Mouse (Mus musculus): ENCODE data around the gene Atp6v1e1. TPM values are rescaled to one million over a fixed set of nuclear protein-coding genes. Genes with fewer than 3 reads are reported as not detected.
"Not testable (repeated sequence)": the region's sequence is repeated elsewhere in the genome, so short reads cannot be mapped to it uniquely, and the experiment has no call there.

Atp6v1e1 gene
- 158 and 180 TPM in 2 replicates for polyA plus RNA-seq (2015; fragmentation: Nextera tagmentation; extraction: Ambion mirVana)

DNA sequence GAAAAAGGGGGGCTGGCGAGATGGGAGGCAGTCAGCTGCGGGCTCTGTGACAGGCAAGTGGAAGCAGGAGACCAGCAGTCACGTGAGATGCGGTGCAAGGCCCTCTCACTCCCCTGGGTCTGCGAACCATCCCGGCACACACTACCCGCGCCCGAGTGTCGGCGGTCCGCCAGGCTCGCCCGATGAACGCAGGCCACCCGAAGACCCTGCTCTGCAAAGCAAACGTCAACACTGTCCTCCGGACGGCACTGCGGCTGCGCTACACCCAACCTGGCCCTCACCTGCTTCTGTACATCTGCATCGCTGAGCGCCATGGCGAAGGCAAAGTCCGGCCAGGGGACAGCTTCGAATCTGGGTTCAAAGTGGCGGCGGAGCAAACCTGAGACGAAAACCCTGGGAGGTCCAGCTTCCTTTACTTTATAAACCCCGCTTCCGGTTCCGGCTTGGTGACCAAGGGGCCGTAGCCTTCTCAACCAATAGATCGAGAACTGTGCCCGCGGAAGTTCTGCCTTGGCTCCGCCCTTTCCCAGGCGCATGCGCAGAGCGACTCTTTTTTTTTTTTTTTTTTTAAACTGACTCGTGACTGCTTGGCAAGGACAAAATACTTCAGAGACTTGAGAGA lies at the start of gene Atp6v1e1:
Gene Atp6v1e1 (minus strand): TSS at position 487 of the 622 bp plus-strand sequence.
- DNase-seq (peak; percentile 93), ATAC-seq (ENCODE audit: low read depth) (peak; percentile 92)
- Histone ChIP-seq H3K9me3 (replicated peaks) (peaks cover 8% of the 10 kb centered on the region; the same call in 1 of the 2 replicates), H3K27me3 (no peaks in the 10 kb centered on the region), H3K4me2 (peak within 1 kb of the TSS; percentile 85), H3K4me3 (replicated peaks) (peak within 1 kb of the TSS; percentile 99), H3K4me1 (replicated peaks) (peaks cover 53% of the 10 kb centered on the region), H3K27ac (peak within 1 kb of the TSS; percentile 98), H3K36me3 (peaks cover 29% of the 10 kb centered on the region), H3K9ac (peak within 1 kb of the TSS; percentile 96)
- WGBS (ENCODE audit: insufficient replicate concordance) = under 1% methylated on average over 41 of the region's 41 CpGs

- Histone ChIP-seq H3K9ac (no peak overlapping the region), H3K9me3 (replicated peaks) (no peaks in the 10 kb centered on the region), H3K36me3 (peaks cover 58% of the 10 kb centered on the region), H3K4me1 (replicated peaks) (peaks cover 16% of the 10 kb centered on the region), H3K4me3 (replicated peaks) (no peak overlapping the region), H3K27me3 (no peaks in the 10 kb centered on the region), H3K4me2 (no peak overlapping the region), H3K27ac (no peak overlapping the region)
- WGBS (ENCODE audit: insufficient replicate concordance) = 74% methylated on average over 2 of the region's 2 CpGs
- ATAC-seq (ENCODE audit: low read depth) (no peak), DNase-seq (no peak)
Observed at GRCm38 (mm10) chr6:120871286-120871685, 48.7 kb upstream of the Atp6v1e1 start.

DNA sequence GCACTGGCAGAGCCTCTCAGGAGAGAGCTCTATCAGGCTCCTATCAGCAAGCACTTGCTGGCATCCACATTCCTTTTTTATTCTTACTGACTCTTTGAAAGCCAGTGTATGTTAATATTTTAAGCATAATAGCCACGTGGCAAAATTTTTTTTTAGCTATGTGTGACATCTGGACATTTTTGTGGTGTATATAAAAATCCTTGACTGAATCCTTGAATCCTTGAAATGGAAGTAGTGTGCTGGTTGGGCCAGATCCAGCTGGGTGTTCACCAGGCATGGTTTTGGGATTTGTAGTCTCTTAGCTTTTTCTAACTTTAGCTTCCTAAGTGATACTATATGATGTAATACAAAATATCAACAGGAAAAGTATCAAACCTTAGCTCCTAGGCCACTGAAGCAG lies 46.2 kb upstream of the Atp6v1e1 start:
- Histone ChIP-seq H3K9ac (no peak overlapping the region), H3K9me3 (replicated peaks) (no peaks in the 10 kb centered on the region), H3K27me3 (no peaks in the 10 kb centered on the region), H3K36me3 (peaks cover 66% of the 10 kb centered on the region), H3K4me3 (replicated peaks) (no peak overlapping the region), H3K27ac (no peak overlapping the region), H3K4me2 (no peak overlapping the region), H3K4me1 (replicated peaks) (peaks cover 17% of the 10 kb centered on the region)
- 68% methylated on average over 1 of the region's 1 CpGs for WGBS (ENCODE audit: insufficient replicate concordance)
- ATAC-seq (ENCODE audit: low read depth) (no peak), DNase-seq (no peak)

DNA sequence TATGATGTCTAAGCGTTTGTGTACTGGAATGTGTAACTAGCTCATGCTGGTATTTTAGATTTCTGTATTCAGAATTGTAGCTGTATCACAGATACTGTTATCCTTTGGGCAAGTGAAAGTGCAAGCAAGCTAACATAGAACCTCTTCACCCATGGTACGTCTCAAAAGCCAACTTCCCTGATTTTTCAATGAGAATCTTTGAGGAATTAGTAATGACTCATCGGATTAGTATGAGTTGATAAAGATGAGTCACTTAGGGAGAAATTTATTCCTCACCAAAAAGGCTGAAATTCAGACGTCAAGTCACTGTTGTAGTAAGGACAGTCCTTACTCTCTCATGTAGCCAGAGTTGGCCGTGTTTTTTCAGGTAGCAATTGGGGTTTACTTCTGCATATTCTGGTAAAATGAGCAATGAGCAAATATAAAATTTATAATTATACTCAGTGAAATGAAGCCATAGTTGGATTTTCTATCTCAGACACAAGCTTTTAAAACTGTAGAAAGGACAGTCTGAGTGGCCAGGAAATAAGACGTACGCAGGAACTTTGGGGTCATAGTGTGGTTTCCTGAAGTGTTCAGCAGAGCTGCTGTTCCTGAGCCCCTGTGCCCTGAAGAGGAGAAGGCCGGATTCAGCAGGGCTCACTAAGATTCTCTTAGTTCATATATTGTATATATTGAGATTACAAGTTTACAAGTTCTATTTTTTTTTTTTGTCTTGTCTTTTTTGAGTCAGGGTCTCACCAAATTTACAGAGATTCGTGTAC lies 43.6 kb upstream of the Atp6v1e1 start:
- H3K36me3 ChIP-seq = peaks cover 67% of the 10 kb centered on the region
- H3K27ac ChIP-seq = no peak overlapping the region
- no peak for ATAC-seq (ENCODE audit: low read depth)
- no peak overlapping the region for H3K4me2 ChIP-seq
- DNase-seq = no peak
- no peak overlapping the region for H3K4me3 ChIP-seq (replicated peaks)
- no peaks in the 10 kb centered on the region for H3K9me3 ChIP-seq (replicated peaks)
- peaks cover 25% of the 10 kb centered on the region for H3K4me1 ChIP-seq (replicated peaks)
- H3K9ac ChIP-seq = no peak overlapping the region
- WGBS (ENCODE audit: insufficient replicate concordance) = 59% methylated on average over 9 of the region's 9 CpGs
- H3K27me3 ChIP-seq = no peaks in the 10 kb centered on the region

DNA sequence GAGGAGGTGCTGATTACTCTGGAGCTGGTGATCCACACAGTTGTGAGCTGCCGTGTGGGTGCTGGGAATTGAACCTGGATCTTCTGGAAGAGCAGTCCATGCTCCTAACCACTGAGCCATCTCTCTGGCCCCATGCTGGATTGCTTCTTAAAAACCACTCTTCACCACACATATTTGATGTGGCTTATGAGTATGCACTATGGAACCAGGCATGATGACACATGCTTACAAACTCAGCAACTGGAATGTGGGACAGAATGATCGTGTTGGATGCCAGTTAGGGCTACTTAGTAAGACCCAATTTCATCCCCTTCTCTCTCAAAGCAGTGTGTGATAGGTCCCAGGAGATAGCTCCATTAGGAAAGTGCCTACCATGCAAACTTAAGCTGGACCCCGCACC lies 37.5 kb upstream of the Atp6v1e1 start:
- no peaks in the 10 kb centered on the region for H3K9me3 ChIP-seq (replicated peaks)
- peaks cover 62% of the 10 kb centered on the region for H3K36me3 ChIP-seq
- peaks cover 61% of the 10 kb centered on the region for H3K4me1 ChIP-seq (replicated peaks)
- WGBS (ENCODE audit: insufficient replicate concordance) = 88% methylated on average over 3 of the region's 3 CpGs
- DNase-seq (no peak), ATAC-seq (ENCODE audit: low read depth) (no peak)
- H3K27me3 ChIP-seq = no peaks in the 10 kb centered on the region
- no peak overlapping the region for H3K27ac ChIP-seq
- no peak overlapping the region for H3K9ac ChIP-seq
- no peak overlapping the region for H3K4me3 ChIP-seq (replicated peaks)
- H3K4me2 ChIP-seq = no peak overlapping the region

DNA sequence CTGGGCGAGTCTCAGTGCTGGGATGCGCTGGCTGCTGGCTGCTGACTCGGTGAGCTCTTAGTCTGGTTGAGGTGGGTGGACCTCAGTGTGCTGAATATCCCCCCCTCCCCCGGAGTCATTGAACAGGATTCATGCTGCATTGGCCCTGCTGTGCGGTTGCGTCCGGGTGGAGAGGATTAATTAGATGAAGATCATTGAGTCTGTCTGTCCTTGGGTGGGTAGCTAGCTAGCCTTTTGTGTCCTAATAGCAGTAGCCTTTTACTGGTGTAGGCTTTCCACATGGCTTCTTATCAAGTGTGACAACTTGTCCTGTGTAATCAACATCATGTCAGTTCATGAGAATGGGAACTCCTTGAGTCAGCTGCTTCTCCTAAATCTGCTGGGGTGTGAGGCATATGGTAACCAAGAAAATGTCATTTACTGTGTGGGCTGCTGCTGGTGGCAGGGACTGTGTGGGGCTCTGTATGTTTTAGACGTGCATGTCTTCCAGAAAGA lies 35.7 kb upstream of the Atp6v1e1 start:
- Histone ChIP-seq H3K4me2 (no peak overlapping the region), H3K4me1 (replicated peaks) (peaks cover 77% of the 10 kb centered on the region), H3K4me3 (replicated peaks) (no peak overlapping the region), H3K9ac (peak overlapping the region; percentile 26; the same call in 1 of the 2 replicates), H3K27me3 (no peaks in the 10 kb centered on the region), H3K36me3 (peaks cover 56% of the 10 kb centered on the region), H3K9me3 (replicated peaks) (no peaks in the 10 kb centered on the region), H3K27ac (peak overlapping the region; percentile 58; the same call in 1 of the 2 replicates)
- DNase-seq (no peak), ATAC-seq (ENCODE audit: low read depth) (peak; percentile 34)
- 65% methylated on average over 8 of the region's 8 CpGs for WGBS (ENCODE audit: insufficient replicate concordance)

DNA sequence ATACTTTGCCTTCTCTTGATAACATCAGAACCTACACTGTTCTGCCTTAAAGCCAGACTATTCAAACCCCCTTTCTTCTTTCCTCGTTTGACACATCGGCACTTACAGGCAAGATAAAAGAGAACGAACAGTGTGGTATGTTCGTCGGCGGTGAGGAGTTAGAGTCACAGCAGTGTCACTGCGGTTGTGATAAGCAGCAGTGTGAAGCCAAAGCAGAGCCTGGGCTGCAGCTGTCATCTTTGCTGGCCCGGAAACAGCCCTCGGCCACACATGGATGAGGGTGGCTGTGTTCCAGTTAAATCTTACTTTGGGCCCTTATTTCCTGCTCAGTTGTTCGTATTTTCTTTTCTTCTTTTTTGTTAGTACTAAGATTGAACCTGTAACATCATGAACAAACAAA lies 31.8 kb upstream of the Atp6v1e1 start:
- DNase-seq (peak; percentile 68), ATAC-seq (ENCODE audit: low read depth) (peak; percentile 91)

DNA sequence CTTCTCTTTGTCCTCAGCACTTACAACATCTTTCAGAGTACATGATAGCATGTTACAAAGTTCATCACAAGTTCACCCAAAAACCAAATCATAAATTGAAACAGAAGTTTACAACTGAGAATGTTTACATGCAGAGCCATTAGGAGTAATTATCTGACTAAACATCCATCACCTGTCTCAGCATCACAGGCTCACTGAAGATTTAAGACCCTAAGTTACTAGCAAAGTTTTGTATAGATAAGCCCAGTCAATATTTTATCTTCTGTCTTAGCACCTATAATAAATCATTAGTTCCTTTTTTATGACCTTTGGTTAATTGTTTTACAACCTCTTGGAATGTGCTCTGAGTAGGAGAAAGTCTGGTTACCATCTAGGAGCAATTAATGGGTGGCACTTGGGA lies 28.1 kb upstream of the Atp6v1e1 start:
- H3K27ac ChIP-seq; ATAC-seq (ENCODE audit: low read depth); H3K4me2 ChIP-seq; H3K4me3 ChIP-seq (replicated peaks); DNase-seq; H3K27me3 ChIP-seq; H3K9ac ChIP-seq; H3K9me3 ChIP-seq (replicated peaks): not testable (repeated sequence)
- peaks cover 59% of the 10 kb centered on the region for H3K36me3 ChIP-seq
- H3K4me1 ChIP-seq (replicated peaks) = peaks cover 29% of the 10 kb centered on the region

More for the DNA sequence above, 31.8 kb upstream of the Atp6v1e1 start:
- Histone ChIP-seq H3K4me1 (replicated peaks) (peaks cover 51% of the 10 kb centered on the region), H3K27ac (peak overlapping the region; percentile 84), H3K27me3 (no peaks in the 10 kb centered on the region), H3K4me3 (replicated peaks) (no peak overlapping the region), H3K9ac (peak overlapping the region; percentile 24; the same call in 1 of the 2 replicates), H3K36me3 (peaks cover 62% of the 10 kb centered on the region), H3K4me2 (peak overlapping the region; percentile 40), H3K9me3 (replicated peaks) (no peaks in the 10 kb centered on the region)
- 21% methylated on average over 10 of the region's 10 CpGs for WGBS (ENCODE audit: insufficient replicate concordance)

GRCm38 (mm10) chr6:120841754-120842153 lies 19.2 kb upstream of the Atp6v1e1 start:
- Histone ChIP-seq H3K27me3 (no peaks in the 10 kb centered on the region), H3K4me3 (replicated peaks) (peak overlapping the region; percentile 13; the same call in 1 of the 2 replicates), H3K4me1 (replicated peaks) (peaks cover 76% of the 10 kb centered on the region), H3K27ac (peak overlapping the region; percentile 78), H3K9me3 (replicated peaks) (0 out of 2 replicates have a peak, but pooled peaks cover 3% of the 10 kb centered on the region), H3K9ac (peak overlapping the region; percentile 18), H3K36me3 (peaks cover 37% of the 10 kb centered on the region), H3K4me2 (peak overlapping the region; percentile 40)
- WGBS (ENCODE audit: insufficient replicate concordance) = 47% methylated on average over 5 of the region's 5 CpGs
- ATAC-seq (ENCODE audit: low read depth) (peak; percentile 67), DNase-seq (no peak)

DNA sequence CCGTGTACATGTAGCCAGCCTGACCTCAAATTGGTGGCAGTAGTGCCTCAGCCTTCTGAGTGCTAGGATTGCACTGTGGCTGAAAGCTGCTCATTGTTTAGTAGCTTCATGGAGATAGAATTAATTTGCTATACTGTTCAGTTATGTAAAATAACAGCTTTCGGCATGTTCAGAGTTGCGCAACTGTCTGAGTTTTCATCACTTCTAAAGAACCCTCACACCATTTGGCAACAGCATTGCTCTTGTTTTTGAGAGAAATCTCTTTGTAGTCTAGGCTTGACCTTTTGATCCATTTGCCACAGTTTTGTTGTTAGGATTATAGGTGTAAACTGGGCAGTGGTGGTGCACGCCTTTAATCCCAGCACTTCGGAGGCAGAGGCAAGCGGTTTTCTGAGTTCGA lies 17.7 kb upstream of the Atp6v1e1 start:
- no peak overlapping the region for H3K9ac ChIP-seq
- peaks cover 37% of the 10 kb centered on the region for H3K36me3 ChIP-seq
- H3K4me2 ChIP-seq = peak overlapping the region; percentile 6; the same call in 1 of the 2 replicates
- H3K27ac ChIP-seq = peak overlapping the region; percentile 16; the same call in 1 of the 2 replicates
- ATAC-seq (ENCODE audit: low read depth) (no peak), DNase-seq (no peak)
- H3K4me3 ChIP-seq (replicated peaks) = no peak overlapping the region
- 94% methylated on average over 7 of the region's 7 CpGs for WGBS (ENCODE audit: insufficient replicate concordance)
- 0 out of 2 replicates have a peak, but pooled peaks cover 3% of the 10 kb centered on the region for H3K9me3 ChIP-seq (replicated peaks)
- peaks cover 75% of the 10 kb centered on the region for H3K4me1 ChIP-seq (replicated peaks)
- no peaks in the 10 kb centered on the region for H3K27me3 ChIP-seq

GRCm38 (mm10) chr6:120837152-120837530 lies 14.5 kb upstream of the Atp6v1e1 start:
- 32% methylated on average over 1 of the region's 1 CpGs for WGBS (ENCODE audit: insufficient replicate concordance)
- no peaks in the 10 kb centered on the region for H3K27me3 ChIP-seq
- H3K9me3 ChIP-seq (replicated peaks) = 0 out of 2 replicates have a peak, but pooled peaks cover 3% of the 10 kb centered on the region
- peak overlapping the region; percentile 95 for H3K27ac ChIP-seq
- no peak for DNase-seq
- peak overlapping the region; percentile 93 for H3K4me3 ChIP-seq (replicated peaks)
- H3K9ac ChIP-seq = peak overlapping the region; percentile 99
- no peak for ATAC-seq (ENCODE audit: low read depth)
- H3K36me3 ChIP-seq = peaks cover 29% of the 10 kb centered on the region
- H3K4me2 ChIP-seq = peak overlapping the region; percentile 70
- peaks cover 77% of the 10 kb centered on the region for H3K4me1 ChIP-seq (replicated peaks)

All from liver, embryonic 13.5 days (tissue).